Mouse (Mus musculus) hindbrain, embryonic 10.5 days (tissue): ENCODE measurements around the gene St6galnac6. TPM values are rescaled to one million over a fixed set of nuclear protein-coding genes. Genes with fewer than 3 reads are reported as not detected.
A peak's percentile ranks its signal among the peaks of the same experiment; 100 is the strongest.

Experiments used
- DNase-seq: peaks from one replicate; pipeline ENCODE4 v3.0.0-alpha.2; 2017; ENCODE audit warnings: low spot score
- H3K27ac ChIP-seq: fragments of 300-500 bp; sonication (generic); 2 replicates; pipeline ENCODE4 v1.5.1; 2016; ENCODE audit warnings: mild to moderate bottlenecking, moderate library complexity
- H3K27me3 ChIP-seq: fragments of 300-500 bp; sonication (generic); 2 replicates; pipeline ENCODE4 v1.6.1; 2016; ENCODE audit warnings: mild to moderate bottlenecking; ENCODE audit not compliant: poor library complexity, insufficient read depth, severe bottlenecking
- H3K36me3 ChIP-seq: fragments of 300-500 bp; sonication (generic); 2 replicates; pipeline ENCODE4 v1.6.1; 2016; ENCODE audit warnings: mild to moderate bottlenecking, moderate library complexity
- H3K4me1 ChIP-seq: fragments of 300-500 bp; sonication (generic); replicated peaks from 2 replicates; pipeline ENCODE4 v1.6.1; 2016; ENCODE audit warnings: mild to moderate bottlenecking
- H3K4me3 ChIP-seq: fragments of 300-500 bp; sonication (generic); 2 replicates; pipeline ENCODE4 v1.5.1; 2016; ENCODE audit warnings: mild to moderate bottlenecking, moderate library complexity
- H3K9me3 ChIP-seq: fragments of 300-500 bp; sonication (generic); 2 replicates; pipeline ENCODE4 v1.6.1; 2016; ENCODE audit warnings: mild to moderate bottlenecking, moderate library complexity
- WGBS: fragments of 180-500 bp; shearing (Covaris S2); methylation state at CpG from one replicate; pipeline ENCODE4 v1.1.7; 2016; 5-methylcytosine and 5-hydroxymethylcytosine counted together
- polyA plus RNA-seq: library from polyadenylated mRNA; unstranded; fragments of >200 nt; fragmentation: Nextera tagmentation; extraction: Ambion mirVana; gene quantifications from 2 replicates; pipeline ENCODE4 v1.2.1, GENCODE M21; 2016

St6galnac6 gene
- polyA plus RNA-seq, 1 experiment from 2014 or later = 12.7 TPM

- H3K36me3 ChIP-seq = no peaks in the 10 kb centered on the region
- no peak overlapping the region for H3K27ac ChIP-seq
- peaks cover 42% of the 10 kb centered on the region for H3K4me1 ChIP-seq
- 91% methylated on average over 1 of the region's 1 CpGs for WGBS
- no peaks in the 10 kb centered on the region for H3K9me3 ChIP-seq
- no peaks in the 10 kb centered on the region for H3K27me3 ChIP-seq
- no peak for DNase-seq
- H3K4me3 ChIP-seq = no peak overlapping the region
Measured at GRCm38 (mm10) chr2:32639632-32640031, 40.1 kb downstream of the St6galnac6 start.

- H3K4me1 ChIP-seq = peaks cover 47% of the 10 kb centered on the region
- H3K27ac ChIP-seq = peak overlapping the region; percentile 59
- 62% methylated on average over 6 of the region's 6 CpGs for WGBS
Measured at GRCm38 (mm10) chr2:32640550-32641051, 41.1 kb downstream of the St6galnac6 start.

GRCm38 (mm10) chr2:32641810-32642209 is 42.3 kb downstream of the St6galnac6 start:
- DNase-seq = no peak
- H3K4me1 ChIP-seq = peaks cover 52% of the 10 kb centered on the region
- 87% methylated on average over 5 of the region's 5 CpGs for WGBS

More at GRCm38 (mm10) chr2:32640550-32641051, 41.1 kb downstream of the St6galnac6 start:
- DNase-seq = no peak
- H3K36me3 ChIP-seq = no peaks in the 10 kb centered on the region
- no peaks in the 10 kb centered on the region for H3K27me3 ChIP-seq
- no peak overlapping the region for H3K4me3 ChIP-seq
- no peaks in the 10 kb centered on the region for H3K9me3 ChIP-seq

GRCm38 (mm10) chr2:32642813-32643212 is 43.3 kb downstream of the St6galnac6 start:
- 75% methylated on average over 7 of the region's 7 CpGs for WGBS

More at GRCm38 (mm10) chr2:32641810-32642209, 42.3 kb downstream of the St6galnac6 start:
- Histone ChIP-seq H3K27me3 (no peaks in the 10 kb centered on the region), H3K36me3 (no peaks in the 10 kb centered on the region), H3K27ac (no peak overlapping the region), H3K4me3 (no peak overlapping the region), H3K9me3 (no peaks in the 10 kb centered on the region)

GRCm38 (mm10) chr2:32644083-32644482 is 44.6 kb downstream of the St6galnac6 start:
- WGBS = 85% methylated on average over 9 of the region's 9 CpGs
- H3K27me3 ChIP-seq = no peaks in the 10 kb centered on the region
- H3K4me3 ChIP-seq = no peak overlapping the region
- DNase-seq = no peak
- no peaks in the 10 kb centered on the region for H3K9me3 ChIP-seq
- H3K36me3 ChIP-seq = no peaks in the 10 kb centered on the region
- peaks cover 40% of the 10 kb centered on the region for H3K4me1 ChIP-seq
- no peak overlapping the region for H3K27ac ChIP-seq

More at GRCm38 (mm10) chr2:32642813-32643212, 43.3 kb downstream of the St6galnac6 start:
- H3K4me1 ChIP-seq = peaks cover 45% of the 10 kb centered on the region
- no peaks in the 10 kb centered on the region for H3K36me3 ChIP-seq
- H3K4me3 ChIP-seq = no peak overlapping the region
- no peaks in the 10 kb centered on the region for H3K9me3 ChIP-seq
- H3K27me3 ChIP-seq = no peaks in the 10 kb centered on the region
- DNase-seq = no peak
- H3K27ac ChIP-seq = no peak overlapping the region

GRCm38 (mm10) chr2:32644799-32645475 is 45.4 kb downstream of the St6galnac6 start:
- Histone ChIP-seq H3K36me3 (no peaks in the 10 kb centered on the region), H3K4me3 (no peak overlapping the region), H3K27me3 (no peaks in the 10 kb centered on the region), H3K27ac (peak overlapping the region; percentile 80), H3K4me1 (peaks cover 39% of the 10 kb centered on the region), H3K9me3 (no peaks in the 10 kb centered on the region)
- 82% methylated on average over 8 of the region's 8 CpGs for WGBS
- no peak for DNase-seq

GRCm38 (mm10) chr2:32645647-32646046 is 46.1 kb downstream of the St6galnac6 start:
- WGBS = 65% methylated on average over 3 of the region's 3 CpGs
- Histone ChIP-seq H3K27me3 (no peaks in the 10 kb centered on the region), H3K9me3 (no peaks in the 10 kb centered on the region), H3K4me1 (peaks cover 36% of the 10 kb centered on the region), H3K27ac (peak overlapping the region; percentile 80), H3K36me3 (no peaks in the 10 kb centered on the region), H3K4me3 (no peak overlapping the region)
- no peak for DNase-seq

GRCm38 (mm10) chr2:32646379-32647056 is 47.0 kb downstream of the St6galnac6 start, which contains the start of gene Eng:
Gene Eng, plus strand, starts transcription at chr2:32646595.
- Histone ChIP-seq H3K27ac (peak within 1 kb of the TSS; percentile 80), H3K9me3 (no peaks in the 10 kb centered on the region), H3K4me1 (peaks cover 34% of the 10 kb centered on the region), H3K4me3 (peak within 1 kb of the TSS; percentile 35), H3K27me3 (no peaks in the 10 kb centered on the region), H3K36me3 (no peaks in the 10 kb centered on the region)
- WGBS = 55% methylated on average over 31 of the region's 31 CpGs
- DNase-seq = no peak

GRCm38 (mm10) chr2:32647366-32647765 is 47.9 kb downstream of the St6galnac6 start:
- no peaks in the 10 kb centered on the region for H3K9me3 ChIP-seq
- no peaks in the 10 kb centered on the region for H3K27me3 ChIP-seq
- H3K36me3 ChIP-seq = no peaks in the 10 kb centered on the region
- DNase-seq = no peak
- WGBS = 87% methylated on average over 7 of the region's 7 CpGs
- H3K4me3 ChIP-seq = peak overlapping the region; percentile 35
- no peak overlapping the region; the same call in 1 of the 2 replicates for H3K27ac ChIP-seq
- peaks cover 34% of the 10 kb centered on the region for H3K4me1 ChIP-seq

- DNase-seq = no peak
- H3K27me3 ChIP-seq = no peaks in the 10 kb centered on the region
- no peaks in the 10 kb centered on the region for H3K9me3 ChIP-seq
- WGBS = 37% methylated on average over 7 of the region's 7 CpGs
- no peak overlapping the region for H3K4me3 ChIP-seq
- H3K36me3 ChIP-seq = no peaks in the 10 kb centered on the region
- peak overlapping the region; percentile 81 for H3K27ac ChIP-seq
- peaks cover 26% of the 10 kb centered on the region for H3K4me1 ChIP-seq
Measured at GRCm38 (mm10) chr2:32653764-32654163, 54.3 kb downstream of the St6galnac6 start.

- 76% methylated on average over 14 of the region's 14 CpGs for WGBS
Measured at GRCm38 (mm10) chr2:32654743-32655393, 55.4 kb downstream of the St6galnac6 start.

GRCm38 (mm10) chr2:32655394-32655744 is 55.9 kb downstream of the St6galnac6 start:
- Histone ChIP-seq H3K4me1 (peaks cover 26% of the 10 kb centered on the region), H3K4me3 (no peak overlapping the region), H3K36me3 (no peaks in the 10 kb centered on the region), H3K27me3 (no peaks in the 10 kb centered on the region), H3K27ac (peak overlapping the region; percentile 81), H3K9me3 (no peaks in the 10 kb centered on the region)
- whole genome bisulfite sequencing = 87% methylated on average over 3 of the region's 3 CpGs
- DNase-seq = no peak

More at GRCm38 (mm10) chr2:32654743-32655393, 55.4 kb downstream of the St6galnac6 start:
- Histone ChIP-seq H3K27me3 (no peaks in the 10 kb centered on the region), H3K9me3 (no peaks in the 10 kb centered on the region), H3K4me1 (peaks cover 26% of the 10 kb centered on the region), H3K4me3 (no peak overlapping the region), H3K36me3 (no peaks in the 10 kb centered on the region), H3K27ac (peak overlapping the region; percentile 81)
- no peak for DNase-seq
